Mouse (Mus musculus) olfactory bulb, adult 2 months (tissue): ENCODE results near the gene Creb5.

Source experiments
- CTCF ChIP-seq: fragments of 200-500 bp; IDR thresholded peaks from 2 replicates; pipeline ENCODE4 v1.5.1; 2012; ENCODE audit warnings: low read depth, mild to moderate bottlenecking, low read length, moderate library complexity; ENCODE audit not compliant: insufficient read depth
- POLR2A ChIP-seq: fragments of 200-500 bp; IDR thresholded peaks from 2 replicates; pipeline ENCODE4 v1.6.1; 2012; ENCODE audit warnings: mild to moderate bottlenecking, low read depth, low read length, moderate library complexity; ENCODE audit not compliant: insufficient read depth

GRCm38 (mm10) chr6:53421345-53421744 lies 134.3 kb downstream of the Creb5 start:
- TF ChIP-seq CTCF (no peak), POLR2A (no peak)
